Mouse (Mus musculus): ENCODE results near the gene Etfa.

The Etfa gene

GRCm38 (mm10) chr9:55510651-55511235 lies 1.3 kb downstream of the Etfa start:
- no peak for DNase-seq

GRCm38 (mm10) chr9:55509731-55510130 lies 2.3 kb downstream of the Etfa start:
- no peak for DNase-seq

- DNase-seq, result no peak
Measured at GRCm38 (mm10) chr9:55508701-55509100, 3.3 kb downstream of the Etfa start.

GRCm38 (mm10) chr9:55507922-55508321 lies 4.1 kb downstream of the Etfa start:
- no peak for DNase-seq

GRCm38 (mm10) chr9:55482116-55482515 lies 29.9 kb downstream of the Etfa start:
- DNase-seq, result no peak

GRCm38 (mm10) chr9:55478699-55479098 lies 33.3 kb downstream of the Etfa start:
- no peak for DNase-seq

GRCm38 (mm10) chr9:55476084-55476483 lies 36.0 kb downstream of the Etfa start:
- no peak for DNase-seq

- DNase-seq, result no peak
Measured at GRCm38 (mm10) chr9:55468397-55468796, 43.6 kb downstream of the Etfa start.

GRCm38 (mm10) chr9:55453366-55453765 lies 58.7 kb downstream of the Etfa start:
- no peak for DNase-seq

GRCm38 (mm10) chr9:55452906-55453305 lies 59.1 kb downstream of the Etfa start:
- DNase-seq, result no peak

- DNase-seq, result no peak
Measured at GRCm38 (mm10) chr9:55451426-55451825, 60.6 kb downstream of the Etfa start.

- DNase-seq, result no peak
Measured at GRCm38 (mm10) chr9:55450035-55450434, 62.0 kb downstream of the Etfa start.

GRCm38 (mm10) chr9:55449108-55449507 lies 62.9 kb downstream of the Etfa start:
- DNase-seq, result no peak

GRCm38 (mm10) chr9:55447509-55447908 lies 64.5 kb downstream of the Etfa start:
- no peak for DNase-seq

GRCm38 (mm10) chr9:55439206-55439780 lies 72.8 kb downstream of the Etfa start:
- DNase-seq, result no peak

- DNase-seq, result no peak
Measured at GRCm38 (mm10) chr9:55438433-55438832, 73.6 kb downstream of the Etfa start.

GRCm38 (mm10) chr9:55433875-55434274 lies 78.2 kb downstream of the Etfa start:
- DNase-seq, result no peak

- no peak for DNase-seq
Measured at GRCm38 (mm10) chr9:55432306-55433289, 79.4 kb downstream of the Etfa start.

GRCm38 (mm10) chr9:55430133-55430532 lies 81.9 kb downstream of the Etfa start:
- DNase-seq, result peak; percentile 30

- peak; percentile 66 for DNase-seq
Measured at GRCm38 (mm10) chr9:55429242-55429975, 82.6 kb downstream of the Etfa start.

GRCm38 (mm10) chr9:55425271-55425810 lies 86.7 kb downstream of the Etfa start:
- no peak for DNase-seq

Data from liver (tissue).